Mouse (Mus musculus) liver, embryonic 14.5 days (tissue): ENCODE data around the gene Tssk6. TPM values are rescaled to one million over a fixed set of nuclear protein-coding genes. Genes with fewer than 3 reads are reported as not detected.

Experiments
- ATAC-seq: fragments of 200-750 bp; cut with Nextera tagmentation; 2 replicates; pipeline ENCODE4 v1.8.0; 2017; ENCODE audit warnings: moderate number of reproducible peaks, mild to moderate bottlenecking, moderate library complexity; ENCODE audit not compliant: insufficient read depth
- DNase-seq, 3 experiments: peaks; one replicate each; pipeline ENCODE4 v3.0.0-alpha.2; 2012 to 2013; ENCODE audit warnings: low read depth in 3 of 3, low spot score in 3 of 3
- H3K27ac ChIP-seq: fragments of 300-500 bp; sonication (generic); 2 replicates; pipeline ENCODE4 v1.5.1; 2014; ENCODE audit warnings: moderate library complexity, mild to moderate bottlenecking, control low read depth, inconsistent platforms
- H3K27me3 ChIP-seq: fragments of 300-500 bp; sonication (generic); 2 replicates; pipeline ENCODE4 v1.6.1; 2014; ENCODE audit warnings: mild to moderate bottlenecking, low read length, moderate library complexity; ENCODE audit not compliant: control insufficient read depth, insufficient read depth
- H3K36me3 ChIP-seq: fragments of 300-500 bp; sonication (generic); replicated peaks from 2 replicates; pipeline ENCODE4 v1.6.1; 2014; ENCODE audit warnings: low read depth; ENCODE audit not compliant: control insufficient read depth, insufficient read depth
- H3K4me1 ChIP-seq, 2 experiments: fragments of 200-500 bp in 1 of 2; fragments of 300-500 bp in 1 of 2; sonication (generic) in 1 of 2; replicated peaks; 2 replicates each; pipeline ENCODE4 v1.6.1; 2012 to 2014; ENCODE audit warnings: antibody characterized with exemption in 1 of 2, inconsistent platforms in 1 of 2, low read length in 1 of 2; ENCODE audit not compliant: control insufficient read depth in 2 of 2, insufficient read depth in 2 of 2
- H3K4me2 ChIP-seq: fragments of 300-500 bp; sonication (generic); 2 replicates; pipeline ENCODE4 v1.6.1; 2014; ENCODE audit warnings: low read depth, mild to moderate bottlenecking, control low read depth, moderate library complexity
- H3K4me3 ChIP-seq, 2 experiments: fragments of 200-500 bp in 1 of 2; fragments of 300-500 bp in 1 of 2; sonication (generic) in 1 of 2; 2 replicates each; pipeline ENCODE4 v1.5.1; 2012 to 2014; ENCODE audit warnings: low read depth in 2 of 2, low read length in 2 of 2, mild to moderate bottlenecking in 2 of 2, control low read depth in 1 of 2, inconsistent platforms in 1 of 2, moderate library complexity in 1 of 2; ENCODE audit not compliant: insufficient read depth in 1 of 2
- H3K9ac ChIP-seq: fragments of 300-500 bp; sonication (generic); replicated peaks from 2 replicates; pipeline ENCODE4 v1.6.1; 2014; ENCODE audit warnings: mild to moderate bottlenecking, control low read depth, moderate library complexity
- H3K9me3 ChIP-seq: fragments of 300-500 bp; sonication (generic); 2 replicates; pipeline ENCODE4 v1.6.1; 2016; ENCODE audit warnings: low read length, mixed read lengths; ENCODE audit not compliant: control insufficient read depth
- CTCF ChIP-seq: IDR thresholded peaks from 2 replicates; pipeline ENCODE4 v1.5.1; 2016; ENCODE audit warnings: antibody characterized with exemption, low read depth, control low read depth
- EP300 ChIP-seq: IDR thresholded peaks from 2 replicates; pipeline ENCODE4 v1.6.1; 2016; ENCODE audit warnings: antibody characterized with exemption, low read depth
- WGBS: fragments of 180-500 bp; shearing (Covaris S2); extraction: QIAGEN DNeasy Blood & Tissue Kit; methylation state at CpG from one replicate; pipeline ENCODE4 v1.1.7; 2014; ENCODE audit not compliant: insufficient replicate concordance; 5-methylcytosine and 5-hydroxymethylcytosine counted together
- polyA plus RNA-seq, 2 experiments: library from polyadenylated mRNA; depleted of rRNA in 1 of 2; stranded (reverse) in 1 of 2; unstranded in 1 of 2; fragments of >200 nt; fragmentation: Nextera tagmentation in 1 of 2; extraction: Ambion mirVana in 1 of 2; gene quantifications; 2 replicates each; pipeline versions ENCODE4 v1.2.1 to v1.2.3; 2012 to 2014

Gene Tssk6
- polyA plus RNA-seq, 2 experiments: 0.41 to 1.7 TPM

GRCm38 (mm10) chr8:69904096-69904495, 2.1 kb downstream of the Tssk6 start:
- peak overlapping the region; percentile 100 for H3K4me2 ChIP-seq
- no peak for TF ChIP-seq EP300
- TF ChIP-seq CTCF: no peak
- no peak overlapping the region; the same call in 1 of the 2 replicates for H3K9ac ChIP-seq
- DNase-seq (no peak), ATAC-seq (no peak)
- H3K9me3 ChIP-seq: no peaks in the 10 kb centered on the region
- no peaks in the 10 kb centered on the region for H3K27me3 ChIP-seq
- no peak overlapping the region for H3K27ac ChIP-seq
- H3K4me3 ChIP-seq: no peak overlapping the region; a peak in 1 of 4 replicates
- WGBS: 73% methylated on average over 8 of the region's 8 CpGs
- H3K36me3 ChIP-seq: no peaks in the 10 kb centered on the region; the same call in 1 of the 2 replicates
- peaks cover 10 to 13% of the 10 kb centered on the region in 2 experiments for H3K4me1 ChIP-seq

- DNase-seq: no peak
- WGBS: 82% methylated on average over 2 of the region's 2 CpGs
Observed at GRCm38 (mm10) chr8:69906260-69906659, 4.3 kb downstream of the Tssk6 start.

GRCm38 (mm10) chr8:69907106-69907505, 5.1 kb downstream of the Tssk6 start:
- Histone ChIP-seq H3K4me1 (peaks cover 4 to 5% of the 10 kb centered on the region in 2 experiments; a peak in 2 of 4 replicates), H3K27me3 (no peaks in the 10 kb centered on the region), H3K9ac (no peak overlapping the region), H3K27ac (no peak overlapping the region), H3K4me2 (no peak overlapping the region), H3K36me3 (peaks cover 25% of the 10 kb centered on the region), H3K9me3 (no peaks in the 10 kb centered on the region), H3K4me3 (no peak overlapping the region)
- TF ChIP-seq EP300 (no peak), CTCF (no peak)
- 79% methylated on average over 2 of the region's 2 CpGs for WGBS
- DNase-seq: no peak
- ATAC-seq: no peak

More at GRCm38 (mm10) chr8:69906260-69906659, 4.3 kb downstream of the Tssk6 start:
- Histone ChIP-seq H3K9me3 (no peaks in the 10 kb centered on the region), H3K4me2 (no peak overlapping the region), H3K27me3 (no peaks in the 10 kb centered on the region), H3K4me1 (peaks cover 4 to 5% of the 10 kb centered on the region in 2 experiments; a peak in 2 of 4 replicates), H3K9ac (no peak overlapping the region), H3K36me3 (peaks cover 17% of the 10 kb centered on the region), H3K27ac (no peak overlapping the region), H3K4me3 (no peak overlapping the region)
- TF ChIP-seq CTCF (no peak), EP300 (no peak)
- ATAC-seq: no peak

GRCm38 (mm10) chr8:69911917-69912316, 9.9 kb downstream of the Tssk6 start:
- H3K4me3 ChIP-seq: no peak overlapping the region
- no peak overlapping the region for H3K9ac ChIP-seq
- H3K4me2 ChIP-seq: no peak overlapping the region
- H3K27me3 ChIP-seq: no peaks in the 10 kb centered on the region
- peaks cover 65% of the 10 kb centered on the region for H3K36me3 ChIP-seq
- no peak for TF ChIP-seq EP300
- TF ChIP-seq CTCF: no peak
- DNase-seq: no peak
- H3K4me1 ChIP-seq: no peaks in the 10 kb centered on the region
- no peaks in the 10 kb centered on the region for H3K9me3 ChIP-seq
- H3K27ac ChIP-seq: no peak overlapping the region
- no peak for ATAC-seq
- WGBS: 86% methylated on average over 13 of the region's 13 CpGs

GRCm38 (mm10) chr8:69912478-69913074, 10.6 kb downstream of the Tssk6 start:
- Histone ChIP-seq H3K9ac (no peak overlapping the region), H3K4me2 (no peak overlapping the region), H3K36me3 (peaks cover 72% of the 10 kb centered on the region), H3K27me3 (no peaks in the 10 kb centered on the region), H3K4me3 (no peak overlapping the region), H3K27ac (no peak overlapping the region), H3K4me1 (no peaks in the 10 kb centered on the region), H3K9me3 (no peaks in the 10 kb centered on the region)
- 83% methylated on average over 12 of the region's 12 CpGs for WGBS
- no peak for DNase-seq
- no peak for ATAC-seq
- no peak for TF ChIP-seq EP300
- TF ChIP-seq CTCF: no peak
